Mouse (Mus musculus) heart, embryonic 13.5 days (tissue): ENCODE measurements around the gene Mamdc4. TPM values are rescaled to one million over a fixed set of nuclear protein-coding genes. Genes with fewer than 3 reads are reported as not detected.
A peak's percentile ranks its signal among the peaks of the same experiment; 100 is the strongest.

ENCODE experiments used
- ATAC-seq: fragments of 200-750 bp; cut with Nextera tagmentation; 2 replicates; pipeline ENCODE4 v1.8.0; 2017; ENCODE audit warnings: moderate TSS enrichment; ENCODE audit not compliant: insufficient number of reproducible peaks, low FRiP score, low TSS enrichment; ENCODE audit errors: extremely low read depth
- H3K27ac ChIP-seq: fragments of 300-500 bp; sonication (generic); replicated peaks from 2 replicates; pipeline ENCODE4 v1.5.1; 2015; ENCODE audit warnings: moderate library complexity, mild to moderate bottlenecking, inconsistent platforms
- H3K27me3 ChIP-seq: fragments of 300-500 bp; sonication (generic); replicated peaks from 2 replicates; pipeline ENCODE4 v1.6.1; 2015; ENCODE audit warnings: mild to moderate bottlenecking, inconsistent platforms
- H3K36me3 ChIP-seq: fragments of 300-500 bp; sonication (generic); 2 replicates; pipeline ENCODE4 v1.6.1; 2015; ENCODE audit warnings: mild to moderate bottlenecking, inconsistent platforms
- H3K4me1 ChIP-seq: fragments of 300-500 bp; sonication (generic); 2 replicates; pipeline ENCODE4 v1.6.1; 2015; ENCODE audit warnings: inconsistent platforms
- H3K4me2 ChIP-seq: fragments of 300-500 bp; sonication (generic); 2 replicates; pipeline ENCODE4 v1.6.1; 2015; ENCODE audit warnings: inconsistent platforms, mild to moderate bottlenecking, moderate library complexity
- H3K4me3 ChIP-seq: fragments of 300-500 bp; sonication (generic); 2 replicates; pipeline ENCODE4 v1.5.1; 2015; ENCODE audit warnings: moderate library complexity, mild to moderate bottlenecking, inconsistent platforms
- H3K9ac ChIP-seq: fragments of 300-500 bp; sonication (generic); 2 replicates; pipeline ENCODE4 v1.6.1; 2015; ENCODE audit warnings: inconsistent platforms, mild to moderate bottlenecking, moderate library complexity
- H3K9me3 ChIP-seq: fragments of 300-500 bp; sonication (generic); 2 replicates; pipeline ENCODE4 v1.6.1; 2016; ENCODE audit warnings: inconsistent platforms
- WGBS: fragments of 180-500 bp; shearing (Covaris S2); methylation state at CpG from one replicate; pipeline ENCODE4 v1.1.7; 2015; ENCODE audit warnings: mixed read lengths; 5-methylcytosine and 5-hydroxymethylcytosine counted together
- polyA plus RNA-seq: library from polyadenylated mRNA; unstranded; fragments of >200 nt; fragmentation: Nextera tagmentation; extraction: Ambion mirVana; gene quantifications from 2 replicates; pipeline ENCODE4 v1.2.1, GENCODE M21; 2015

The Mamdc4 gene
- polyA plus RNA-seq, result 4.6 and 7.3 TPM in 2 replicates

- H3K4me3 ChIP-seq, result peak within 1 kb of the TSS; percentile 71
- H3K4me1 ChIP-seq, result peaks cover 56% of the 10 kb centered on the region
- ATAC-seq, result peak; percentile 91
- H3K4me2 ChIP-seq, result peak within 1 kb of the TSS; percentile 90
- peak within 1 kb of the TSS; percentile 90 for H3K27ac ChIP-seq
- H3K9ac ChIP-seq, result peak within 1 kb of the TSS; percentile 86
- H3K27me3 ChIP-seq, result peaks cover 42% of the 10 kb centered on the region
- H3K9me3 ChIP-seq, result no peaks in the 10 kb centered on the region
- WGBS, result under 1% methylated on average over 41 of the region's 45 CpGs
- H3K36me3 ChIP-seq, result peaks cover 26% of the 10 kb centered on the region
Observed at GRCm38 (mm10) chr2:25574579-25575431, at the start of gene Mamdc4, which contains the start of gene Phpt1. Gene Mamdc4, minus strand, starts transcription at chr2:25574845. Gene Phpt1, minus strand, starts transcription at chr2:25575224.

GRCm38 (mm10) chr2:25621229-25622200 lies 46.9 kb upstream of the Mamdc4 start, which contains the start of gene Tmem141:
Gene Tmem141, minus strand, starts transcription at chr2:25622005.
- Histone ChIP-seq H3K4me3 (peak within 1 kb of the TSS; percentile 54), H3K27ac (peak within 1 kb of the TSS; percentile 31; the same call in 1 of the 2 replicates), H3K9ac (peak within 1 kb of the TSS; percentile 71), H3K36me3 (no peaks in the 10 kb centered on the region), H3K27me3 (peaks cover 39% of the 10 kb centered on the region), H3K9me3 (no peaks in the 10 kb centered on the region), H3K4me2 (peak within 1 kb of the TSS; percentile 75), H3K4me1 (peaks cover 14% of the 10 kb centered on the region)
- ATAC-seq, result peak; percentile 82
- WGBS, result 7% methylated on average over 34 of the region's 34 CpGs

- peak overlapping the region; percentile 71; the same call in 1 of the 2 replicates for H3K9ac ChIP-seq
- no peak overlapping the region for H3K27ac ChIP-seq
- 76% methylated on average over 4 of the region's 4 CpGs for WGBS
- H3K4me3 ChIP-seq, result no peak overlapping the region; the same call in 1 of the 2 replicates
- H3K36me3 ChIP-seq, result no peaks in the 10 kb centered on the region
- peak overlapping the region; percentile 75 for H3K4me2 ChIP-seq
- ATAC-seq, result no peak
- no peaks in the 10 kb centered on the region for H3K9me3 ChIP-seq
- peaks cover 41% of the 10 kb centered on the region for H3K27me3 ChIP-seq
- H3K4me1 ChIP-seq, result peaks cover 21% of the 10 kb centered on the region
Observed at GRCm38 (mm10) chr2:25620852-25621228, 46.2 kb upstream of the Mamdc4 start.

- H3K27ac ChIP-seq, result no peak overlapping the region
- no peaks in the 10 kb centered on the region for H3K9me3 ChIP-seq
- peaks cover 45% of the 10 kb centered on the region for H3K27me3 ChIP-seq
- H3K4me2 ChIP-seq, result no peak overlapping the region
- no peak for ATAC-seq
- H3K4me1 ChIP-seq, result peaks cover 23% of the 10 kb centered on the region
- 67% methylated on average over 6 of the region's 6 CpGs for WGBS
- no peak overlapping the region; the same call in 1 of the 2 replicates for H3K9ac ChIP-seq
- no peak overlapping the region for H3K4me3 ChIP-seq
- no peaks in the 10 kb centered on the region for H3K36me3 ChIP-seq
Observed at GRCm38 (mm10) chr2:25620386-25620785, 45.7 kb upstream of the Mamdc4 start.

GRCm38 (mm10) chr2:25617578-25617977 lies 42.9 kb upstream of the Mamdc4 start, which contains the start of gene Ccdc183:
Gene Ccdc183, minus strand, starts transcription at chr2:25617678.
- no peak within 1 kb of the TSS for H3K4me3 ChIP-seq
- ATAC-seq, result no peak
- H3K4me1 ChIP-seq, result peaks cover 23% of the 10 kb centered on the region
- H3K9me3 ChIP-seq, result no peaks in the 10 kb centered on the region
- peak within 1 kb of the TSS; percentile 42; the same call in 1 of the 2 replicates for H3K4me2 ChIP-seq
- no peak within 1 kb of the TSS for H3K27ac ChIP-seq
- H3K27me3 ChIP-seq, result peaks cover 73% of the 10 kb centered on the region
- H3K36me3 ChIP-seq, result no peaks in the 10 kb centered on the region
- 61% methylated on average over 3 of the region's 3 CpGs for WGBS
- no peak within 1 kb of the TSS for H3K9ac ChIP-seq

- Histone ChIP-seq H3K27me3 (peaks cover 84% of the 10 kb centered on the region), H3K4me3 (peak overlapping the region; percentile 13; the same call in 1 of the 2 replicates), H3K27ac (no peak overlapping the region), H3K9ac (peak overlapping the region; percentile 15; the same call in 1 of the 2 replicates), H3K36me3 (no peaks in the 10 kb centered on the region), H3K4me2 (peak overlapping the region; percentile 42), H3K9me3 (no peaks in the 10 kb centered on the region), H3K4me1 (peaks cover 14% of the 10 kb centered on the region)
- ATAC-seq, result no peak
- WGBS, result 14% methylated on average over 22 of the region's 22 CpGs
Observed at GRCm38 (mm10) chr2:25616398-25616797, 41.8 kb upstream of the Mamdc4 start.

- peak overlapping the region; percentile 78 for H3K4me2 ChIP-seq
- H3K27me3 ChIP-seq, result peaks cover 31% of the 10 kb centered on the region
- peaks cover 24% of the 10 kb centered on the region for H3K4me1 ChIP-seq
- H3K9me3 ChIP-seq, result no peaks in the 10 kb centered on the region
- no peak overlapping the region for H3K27ac ChIP-seq
- H3K9ac ChIP-seq, result peak overlapping the region; percentile 100; the same call in 1 of the 2 replicates
- WGBS, result 72% methylated on average over 10 of the region's 10 CpGs
- peaks cover 9% of the 10 kb centered on the region; the same call in 1 of the 2 replicates for H3K36me3 ChIP-seq
- no peak for ATAC-seq
- peak overlapping the region; percentile 100 for H3K4me3 ChIP-seq
Observed at GRCm38 (mm10) chr2:25608671-25609070, 34.0 kb upstream of the Mamdc4 start.

GRCm38 (mm10) chr2:25607761-25608622 lies 33.3 kb upstream of the Mamdc4 start, which contains the start of gene Rabl6:
Gene Rabl6, minus strand, starts transcription at chr2:25608521.
- Histone ChIP-seq H3K27ac (peak within 1 kb of the TSS; percentile 96), H3K4me3 (peak within 1 kb of the TSS; percentile 100), H3K9ac (peak within 1 kb of the TSS; percentile 100), H3K9me3 (no peaks in the 10 kb centered on the region), H3K27me3 (peaks cover 24% of the 10 kb centered on the region; the same call in 1 of the 2 replicates), H3K4me2 (peak within 1 kb of the TSS; percentile 78), H3K36me3 (peaks cover 14% of the 10 kb centered on the region; the same call in 1 of the 2 replicates), H3K4me1 (peaks cover 24% of the 10 kb centered on the region)
- 0 out of 2 replicates have a peak, but pooled peaks have one; percentile 64 for ATAC-seq
- under 1% methylated on average over 79 of the region's 80 CpGs for WGBS

- H3K36me3 ChIP-seq, result peaks cover 69% of the 10 kb centered on the region
- H3K4me1 ChIP-seq, result peaks cover 34% of the 10 kb centered on the region
- no peaks in the 10 kb centered on the region for H3K9me3 ChIP-seq
- no peak for ATAC-seq
- no peaks in the 10 kb centered on the region for H3K27me3 ChIP-seq
- no peak overlapping the region for H3K9ac ChIP-seq
- WGBS, result 87% methylated on average over 5 of the region's 5 CpGs
- H3K27ac ChIP-seq, result no peak overlapping the region
- no peak overlapping the region for H3K4me3 ChIP-seq
- no peak overlapping the region for H3K4me2 ChIP-seq
Observed at GRCm38 (mm10) chr2:25602526-25602925, 27.9 kb upstream of the Mamdc4 start.

GRCm38 (mm10) chr2:25600037-25600436 lies 25.4 kb upstream of the Mamdc4 start:
- no peak overlapping the region for H3K4me2 ChIP-seq
- no peak overlapping the region for H3K9ac ChIP-seq
- no peaks in the 10 kb centered on the region for H3K27me3 ChIP-seq
- ATAC-seq, result no peak
- WGBS, result 90% methylated on average over 2 of the region's 2 CpGs
- no peak overlapping the region for H3K4me3 ChIP-seq
- H3K9me3 ChIP-seq, result no peaks in the 10 kb centered on the region
- peaks cover 94% of the 10 kb centered on the region for H3K36me3 ChIP-seq
- peaks cover 17% of the 10 kb centered on the region for H3K4me1 ChIP-seq
- H3K27ac ChIP-seq, result no peak overlapping the region
